Mouse (Mus musculus) right cerebral cortex, postnatal 14 days (tissue): Measurements from ENCODE around the gene Gstm7.
"Not testable (repeated sequence)": the region's sequence is repeated elsewhere in the genome, so short reads cannot be mapped to it uniquely, and the experiment has no call there.

Experiments used
- DNase-seq: peaks from one replicate; pipeline ENCODE4 v3.0.0; 2022

Gstm7 gene

GRCm38 (mm10) chr3:107931670-107932069 is at the start of gene Gstm7:
Gstm7 (minus strand) TSS chr3:107931817.
- DNase-seq = peak; percentile 97

GRCm38 (mm10) chr3:107981261-107981660 is 49.6 kb upstream of the Gstm7 start:
- no peak for DNase-seq

GRCm38 (mm10) chr3:107977691-107978090 is 46.1 kb upstream of the Gstm7 start:
- DNase-seq = no peak

GRCm38 (mm10) chr3:107974237-107974636 is 42.6 kb upstream of the Gstm7 start:
- DNase-seq = no peak

GRCm38 (mm10) chr3:107972070-107972469 is 40.5 kb upstream of the Gstm7 start:
- DNase-seq = no peak

- DNase-seq = not testable (repeated sequence)
Measured at GRCm38 (mm10) chr3:107971101-107971500, 39.5 kb upstream of the Gstm7 start.

- no peak for DNase-seq
Measured at GRCm38 (mm10) chr3:107968724-107969395, 37.2 kb upstream of the Gstm7 start, which contains the start of gene Gstm3. Gstm3 (minus strand) TSS chr3:107969283.

- no peak for DNase-seq
Measured at GRCm38 (mm10) chr3:107966631-107967030, 35.0 kb upstream of the Gstm7 start.

- DNase-seq = no peak
Measured at GRCm38 (mm10) chr3:107965592-107965991, 34.0 kb upstream of the Gstm7 start.

GRCm38 (mm10) chr3:107964656-107965308 is 33.2 kb upstream of the Gstm7 start:
- DNase-seq = no peak

GRCm38 (mm10) chr3:107964026-107964425 is 32.4 kb upstream of the Gstm7 start:
- no peak for DNase-seq

GRCm38 (mm10) chr3:107955260-107955659 is 23.6 kb upstream of the Gstm7 start:
- DNase-seq = not testable (repeated sequence)

GRCm38 (mm10) chr3:107953906-107954305 is 22.3 kb upstream of the Gstm7 start:
- no peak for DNase-seq

GRCm38 (mm10) chr3:107953328-107953755 is 21.7 kb upstream of the Gstm7 start:
- DNase-seq = peak; percentile 64

GRCm38 (mm10) chr3:107950531-107950930 is 18.9 kb upstream of the Gstm7 start:
- no peak for DNase-seq

GRCm38 (mm10) chr3:107949461-107949860 is 17.8 kb upstream of the Gstm7 start:
- DNase-seq = not testable (repeated sequence)

- DNase-seq = no peak
Measured at GRCm38 (mm10) chr3:107945729-107946128, 14.1 kb upstream of the Gstm7 start.

GRCm38 (mm10) chr3:107943239-107943990 is 11.8 kb upstream of the Gstm7 start, which contains the start of gene Gstm6:
Gstm6 (minus strand) TSS chr3:107943749.
- no peak for DNase-seq

GRCm38 (mm10) chr3:107941261-107941660 is 9.6 kb upstream of the Gstm7 start:
- no peak for DNase-seq

GRCm38 (mm10) chr3:107940524-107940923 is 8.9 kb upstream of the Gstm7 start:
- DNase-seq = no peak

GRCm38 (mm10) chr3:107939830-107940229 is 8.2 kb upstream of the Gstm7 start:
- DNase-seq = no peak

- DNase-seq = peak; percentile 38
Measured at GRCm38 (mm10) chr3:107939403-107939802, 7.8 kb upstream of the Gstm7 start.

GRCm38 (mm10) chr3:107935888-107936287 is 4.3 kb upstream of the Gstm7 start:
- no peak for DNase-seq

- no peak for DNase-seq
Measured at GRCm38 (mm10) chr3:107935268-107935667, 3.7 kb upstream of the Gstm7 start.
